Mouse (Mus musculus) MEL (cell line): ENCODE data around the gene Macrod2. TPM values are rescaled to one million over a fixed set of nuclear protein-coding genes. Genes with fewer than 3 reads are reported as not detected.

Experiments
- DNase-seq: peaks from one replicate; pipeline ENCODE4 v3.0.0; 2011; ENCODE audit warnings: low read depth, low spot score
- H3K27ac ChIP-seq: 2 replicates; pipeline ENCODE4 v1.5.1; 2012; ENCODE audit warnings: low read depth, mild to moderate bottlenecking, control low read depth, low read length, moderate library complexity; ENCODE audit not compliant: control insufficient read depth
- H3K27me3 ChIP-seq, 2 experiments: fragments of 150-350 bp in 1 of 2; sonication (generic) in 1 of 2; 2 replicates each; pipeline ENCODE4 v1.6.1; 2012; ENCODE audit warnings: low read length in 2 of 2, mild to moderate bottlenecking in 2 of 2, improper control_type of control experiment in 1 of 2, moderate library complexity in 1 of 2; ENCODE audit not compliant: insufficient read depth in 2 of 2, control insufficient read depth in 1 of 2
- H3K36me3 ChIP-seq, 2 experiments: 2 replicates each; pipeline ENCODE4 v1.6.1; 2012 to 2014; ENCODE audit warnings: low read length in 2 of 2, improper control_type of control experiment in 1 of 2, inconsistent platforms in 1 of 2, mild to moderate bottlenecking in 1 of 2; ENCODE audit not compliant: insufficient read depth in 2 of 2, control insufficient read depth in 1 of 2
- H3K4me1 ChIP-seq, 2 experiments: fragments of 150-350 bp in 1 of 2; sonication (generic) in 1 of 2; 2 replicates each; pipeline ENCODE4 v1.6.1; 2012; ENCODE audit warnings: low read length in 2 of 2, improper control_type of control experiment in 1 of 2, mild to moderate bottlenecking in 1 of 2; ENCODE audit not compliant: insufficient read depth in 2 of 2, control insufficient read depth in 1 of 2
- H3K4me3 ChIP-seq, 2 experiments: fragments of 150-350 bp in 1 of 2; sonication (generic) in 1 of 2; 2 replicates each; pipeline ENCODE4 v1.5.1; 2012; ENCODE audit warnings: low read depth in 2 of 2, low read length in 2 of 2, mild to moderate bottlenecking in 2 of 2, moderate library complexity in 2 of 2, control low read depth in 1 of 2, improper control_type of control experiment in 1 of 2; ENCODE audit not compliant: control insufficient read depth in 1 of 2, insufficient read depth in 1 of 2
- H3K79me2 ChIP-seq: 2 replicates; pipeline ENCODE4 v1.6.1; 2012; ENCODE audit warnings: mild to moderate bottlenecking, low read length, moderate library complexity; ENCODE audit not compliant: control insufficient read depth, poor library complexity, insufficient read depth
- H3K9ac ChIP-seq: 2 replicates; pipeline ENCODE4 v1.6.1; 2012; ENCODE audit warnings: low read depth, mild to moderate bottlenecking, control low read depth, low read length, moderate library complexity; ENCODE audit not compliant: control insufficient read depth, poor library complexity, severe bottlenecking
- H3K9me3 ChIP-seq: fragments of 150-350 bp; sonication (generic); replicated peaks from 2 replicates; pipeline ENCODE4 v1.6.1; 2012; ENCODE audit warnings: mild to moderate bottlenecking, low read length, improper control_type of control experiment, moderate library complexity; ENCODE audit not compliant: insufficient read depth
- CHD2 ChIP-seq: IDR thresholded peaks from 2 replicates; pipeline ENCODE4 v1.6.1; 2011; ENCODE audit warnings: low read length, improper control_type of control experiment
- E2F4 ChIP-seq: IDR thresholded peaks from 2 replicates; pipeline ENCODE4 v1.6.1; 2011; ENCODE audit warnings: low read depth, low read length, improper control_type of control experiment, borderline replicate concordance
- ELF1 ChIP-seq: IDR thresholded peaks from 2 replicates; pipeline ENCODE4 v1.6.1; 2014; ENCODE audit warnings: low read depth, mild to moderate bottlenecking, inconsistent platforms, low read length, improper control_type of control experiment, moderate library complexity
- EP300 ChIP-seq, 2 experiments: IDR thresholded peaks; 2 replicates each; pipeline ENCODE4 v1.6.1; 2011; ENCODE audit warnings: improper control_type of control experiment in 2 of 2, low read length in 2 of 2, low read depth in 1 of 2, mild to moderate bottlenecking in 1 of 2
- ETS1 ChIP-seq: IDR thresholded peaks from 2 replicates; pipeline ENCODE4 v1.6.1; 2012; ENCODE audit warnings: low read depth, mild to moderate bottlenecking, inconsistent platforms, low read length, improper control_type of control experiment, moderate library complexity
- GABPA ChIP-seq: IDR thresholded peaks from 2 replicates; pipeline ENCODE4 v1.6.1; 2012; ENCODE audit warnings: low read depth, mild to moderate bottlenecking, inconsistent platforms, low read length, improper control_type of control experiment, moderate library complexity
- GATA1 ChIP-seq: IDR thresholded peaks from 2 replicates; pipeline ENCODE4 v1.6.1; 2011; ENCODE audit warnings: low read depth, low read length, improper control_type of control experiment
- JUND ChIP-seq: IDR thresholded peaks from 2 replicates; pipeline ENCODE4 v1.6.1; 2011; ENCODE audit warnings: low read depth, mild to moderate bottlenecking, improper control_type of control experiment, low read length
- MAFK ChIP-seq: IDR thresholded peaks from 2 replicates; pipeline ENCODE4 v1.6.1; 2011; ENCODE audit warnings: low read depth, mild to moderate bottlenecking, low read length, improper control_type of control experiment, borderline replicate concordance
- MAX ChIP-seq: IDR thresholded peaks from 2 replicates; pipeline ENCODE4 v1.6.1; 2011; ENCODE audit warnings: low read length, improper control_type of control experiment
- MAZ ChIP-seq: IDR thresholded peaks from 2 replicates; pipeline ENCODE4 v1.6.1; 2012; ENCODE audit warnings: low read depth, mild to moderate bottlenecking, inconsistent platforms, low read length, improper control_type of control experiment
- MEF2A ChIP-seq: IDR thresholded peaks from 2 replicates; pipeline ENCODE4 v1.6.1; 2014; ENCODE audit warnings: low read depth, mild to moderate bottlenecking, inconsistent platforms, low read length, improper control_type of control experiment; ENCODE audit not compliant: poor library complexity, insufficient replicate concordance, severe bottlenecking; ENCODE audit errors: extremely low read depth
- MYC ChIP-seq: IDR thresholded peaks from 2 replicates; pipeline ENCODE4 v1.6.1; 2011; ENCODE audit warnings: low read depth, mild to moderate bottlenecking, low read length, improper control_type of control experiment, moderate library complexity
- NELFE ChIP-seq: IDR thresholded peaks from 2 replicates; pipeline ENCODE4 v1.6.1; 2011; ENCODE audit warnings: low read depth, low read length, improper control_type of control experiment
- NRF1 ChIP-seq: IDR thresholded peaks from 2 replicates; pipeline ENCODE4 v1.6.1; 2014; ENCODE audit warnings: low read depth, mild to moderate bottlenecking, inconsistent platforms, low read length, improper control_type of control experiment, moderate library complexity; ENCODE audit not compliant: poor library complexity, insufficient read depth, severe bottlenecking
- POLR2AphosphoS2 ChIP-seq: IDR thresholded peaks from 2 replicates; pipeline ENCODE4 v1.6.1; 2011; ENCODE audit warnings: low read length, improper control_type of control experiment
- RAD21 ChIP-seq: IDR thresholded peaks from 2 replicates; pipeline ENCODE4 v1.6.1; 2011; ENCODE audit warnings: mild to moderate bottlenecking, low read depth, low read length, improper control_type of control experiment
- SIN3A ChIP-seq: IDR thresholded peaks from 2 replicates; pipeline ENCODE4 v1.6.1; 2012; ENCODE audit warnings: low read length, improper control_type of control experiment, inconsistent platforms
- TAL1 ChIP-seq: IDR thresholded peaks from 2 replicates; pipeline ENCODE4 v1.6.1; 2012; ENCODE audit warnings: mild to moderate bottlenecking, inconsistent platforms, low read length, moderate library complexity, mixed read lengths
- TCF12 ChIP-seq: IDR thresholded peaks from 2 replicates; pipeline ENCODE4 v1.6.1; 2014; ENCODE audit warnings: low read depth, mild to moderate bottlenecking, inconsistent platforms, low read length, improper control_type of control experiment, moderate library complexity
- UBTF ChIP-seq: IDR thresholded peaks from 2 replicates; pipeline ENCODE4 v1.6.1; 2012; ENCODE audit warnings: low read depth, mild to moderate bottlenecking, inconsistent platforms, low read length, improper control_type of control experiment, moderate library complexity, borderline replicate concordance; ENCODE audit not compliant: insufficient read depth
- USF1 ChIP-seq: IDR thresholded peaks from 2 replicates; pipeline ENCODE4 v1.6.1; 2014; ENCODE audit warnings: low read depth, mild to moderate bottlenecking, inconsistent platforms, low read length, improper control_type of control experiment, moderate library complexity
- ZMIZ1 ChIP-seq: IDR thresholded peaks from 2 replicates; pipeline ENCODE4 v1.6.1; 2012; ENCODE audit warnings: low read depth, mild to moderate bottlenecking, inconsistent platforms, low read length, improper control_type of control experiment, moderate library complexity
- ZNF384 ChIP-seq: IDR thresholded peaks from 2 replicates; pipeline ENCODE4 v1.6.1; 2012; ENCODE audit warnings: low read depth, mild to moderate bottlenecking, inconsistent platforms, low read length, improper control_type of control experiment
- polyA plus RNA-seq, 2 experiments: library from polyadenylated mRNA; stranded (reverse) in 1 of 2; unstranded in 1 of 2; fragments of >175 nt in 1 of 2; fragments of >200 nt in 1 of 2; gene quantifications; 2 replicates each; pipeline versions ENCODE4 v1.2.1 to v1.2.4; 2012; ENCODE audit warnings: low replicate concordance in 2 of 2, low read depth in 1 of 2; ENCODE audit not compliant: insufficient read length in 2 of 2, insufficient read depth in 1 of 2, missing spikeins in 1 of 2
- total RNA-seq: library from RNA; depleted of rRNA; stranded (reverse); fragments of 300-350 nt; gene quantifications from 2 replicates; pipeline ENCODE4 v1.2.3, GENCODE M21; 2012

Gene Macrod2
- total and polyA plus RNA-seq, 3 experiments = not detected

DNA sequence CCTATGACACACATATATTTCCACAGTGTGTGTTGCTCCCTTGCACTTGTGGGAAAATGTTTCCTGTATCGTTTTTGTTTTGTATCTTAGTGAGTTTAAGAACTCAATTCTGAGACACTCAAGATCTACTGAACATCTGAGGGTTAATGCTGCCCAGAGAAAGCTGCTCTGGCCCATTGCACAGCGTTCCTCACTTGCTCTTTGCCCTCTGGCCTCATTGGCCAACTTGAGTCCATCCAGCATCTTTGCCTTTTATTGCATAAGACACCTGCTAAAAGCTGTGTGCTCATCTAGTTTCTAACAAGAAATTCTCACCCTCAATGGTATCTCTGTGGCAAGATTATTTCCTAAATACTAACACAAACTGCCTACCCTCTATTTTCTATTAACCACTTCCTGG lies 1435.4 kb downstream of the Macrod2 start:
- TF ChIP-seq ZNF384 = no peak
- no peak for TF ChIP-seq MEF2A
- no peak for TF ChIP-seq TCF12
- no peak for TF ChIP-seq MAZ
- no peak for TF ChIP-seq ZMIZ1
- TF ChIP-seq RAD21 = no peak
- TF ChIP-seq GABPA = no peak
- TF ChIP-seq UBTF = no peak
- TF ChIP-seq MAFK = no peak
- no peak for TF ChIP-seq SIN3A
- TF ChIP-seq NRF1 = no peak
- TF ChIP-seq MYC = no peak
- Histone ChIP-seq H3K9ac (no peak overlapping the region), H3K27me3 (no peaks in the 10 kb centered on the region), H3K36me3 (no peaks in the 10 kb centered on the region), H3K27ac (no peak overlapping the region), H3K9me3 (no peaks in the 10 kb centered on the region), H3K4me3 (no peak overlapping the region), H3K4me1 (no peaks in the 10 kb centered on the region), H3K79me2 (no peaks in the 10 kb centered on the region)
- DNase-seq = no peak

DNA sequence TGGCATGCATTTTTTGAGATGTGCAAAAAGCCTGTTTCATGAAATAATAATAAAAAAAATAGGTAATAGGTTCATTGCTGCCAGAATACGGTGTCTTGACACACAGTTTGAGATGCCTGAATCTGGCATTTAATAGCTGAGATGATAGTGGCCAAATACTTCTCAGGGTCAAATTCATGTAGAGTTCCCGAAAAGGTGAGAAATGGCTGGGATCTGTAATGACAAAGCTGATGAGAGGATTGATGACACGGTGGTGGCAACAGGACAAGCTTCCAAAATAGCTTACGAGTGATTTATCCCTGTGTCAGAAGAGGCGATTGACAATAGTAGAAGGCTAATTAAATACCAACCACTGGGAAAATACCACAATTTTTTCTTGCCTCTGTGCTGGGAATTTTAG lies 1436.4 kb downstream of the Macrod2 start:
- H3K79me2 ChIP-seq = no peaks in the 10 kb centered on the region
- no peak overlapping the region for H3K4me3 ChIP-seq
- H3K36me3 ChIP-seq = no peaks in the 10 kb centered on the region
- DNase-seq = no peak
- no peak for TF ChIP-seq MAFK
- TF ChIP-seq JUND = no peak
- no peak for TF ChIP-seq ETS1
- no peak for TF ChIP-seq ZNF384
- TF ChIP-seq MAZ = no peak
- TF ChIP-seq EP300 (IDR thresholded peaks at IDR 0.05; ENCODE audit: low read depth in 1 of 2, low read length in 2 of 2) = no peak
- TF ChIP-seq MYC = no peak
- TF ChIP-seq TAL1 = no peak
- no peak for TF ChIP-seq MAX
- no peak for TF ChIP-seq USF1
- no peak for TF ChIP-seq UBTF
- TF ChIP-seq ELF1 = no peak
- no peak for TF ChIP-seq CHD2
- no peak for TF ChIP-seq E2F4
- no peak for TF ChIP-seq GATA1
- TF ChIP-seq MEF2A = no peak
- TF ChIP-seq NELFE = no peak
- no peak for TF ChIP-seq POLR2AphosphoS2
- TF ChIP-seq, all 39 proteins: peak for 0
- no peaks in the 10 kb centered on the region for H3K27me3 ChIP-seq
- H3K9ac ChIP-seq = no peak overlapping the region
- no peak overlapping the region for H3K27ac ChIP-seq
- no peaks in the 10 kb centered on the region for H3K4me1 ChIP-seq
- H3K9me3 ChIP-seq = no peaks in the 10 kb centered on the region
